Mouse (Mus musculus): ENCODE data around the gene Ino80d. TPM values are rescaled to one million over a fixed set of nuclear protein-coding genes. Genes with fewer than 3 reads are reported as not detected.

The Ino80d gene
- 9.9 and 10.0 TPM in 2 replicates for polyA plus RNA-seq (2012; rRNA removed)

DNA sequence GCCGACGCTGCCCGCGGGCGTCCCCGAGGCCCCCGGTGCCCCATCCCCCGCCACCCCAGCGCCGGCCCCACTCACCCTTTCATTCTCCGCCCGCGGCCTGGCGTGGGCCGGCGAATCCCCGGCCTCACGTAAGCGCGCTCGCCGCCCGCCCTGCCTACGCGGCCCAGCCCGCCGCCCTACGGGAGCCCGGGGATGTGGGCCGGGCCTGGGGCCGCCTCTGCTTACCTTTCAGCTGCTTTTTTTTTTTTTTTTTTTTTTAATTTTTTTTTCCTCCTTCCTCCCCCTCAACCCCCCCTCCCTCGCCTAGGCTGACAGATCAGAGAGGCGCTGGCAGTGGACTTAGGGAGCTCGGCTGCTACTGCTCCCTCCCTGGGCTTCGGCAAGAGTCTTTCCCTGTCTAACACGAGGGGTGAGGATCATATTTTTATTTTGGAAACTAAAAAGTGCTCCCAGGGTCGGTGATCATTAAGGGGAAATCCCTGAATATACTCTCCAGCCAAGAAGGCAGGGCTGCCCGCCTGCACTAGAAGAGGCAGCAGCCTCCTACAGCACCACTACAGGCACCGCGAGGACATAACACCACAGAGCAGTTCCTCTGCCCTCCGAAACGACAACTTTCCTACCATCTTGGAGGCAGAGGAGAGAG lies at the start of gene Ino80d:
Gene Ino80d (minus strand): TSS at position 532 of the 646 bp plus-strand sequence.

Other genes with a start within 250 kb of the Ino80d start
- gene Eef1b2, start 62.2 kb upstream of the Ino80d start, polyA plus RNA-seq (2012; rRNA removed): 682 and 743 TPM in 2 replicates
- gene Ndufs1, start 62.2 kb upstream of the Ino80d start, polyA plus RNA-seq (2012; rRNA removed): 96.1 and 99.5 TPM in 2 replicates
- gene Gpr1, start 99.9 kb upstream of the Ino80d start, polyA plus RNA-seq (2012; rRNA removed): 0.28 and 0.39 TPM in 2 replicates
- gene Zdbf2, start 158.6 kb upstream of the Ino80d start, polyA plus RNA-seq (2012; rRNA removed): 11.4 TPM in 2 replicates